Mouse (Mus musculus) kidney, postnatal 10 days (tissue): ENCODE measurements around the gene Tmprss4.

Experiments
- DNase-seq: peaks from one replicate; pipeline ENCODE4 v3.0.0; 2021; ENCODE audit warnings: mixed read lengths

Gene Tmprss4

DNA sequence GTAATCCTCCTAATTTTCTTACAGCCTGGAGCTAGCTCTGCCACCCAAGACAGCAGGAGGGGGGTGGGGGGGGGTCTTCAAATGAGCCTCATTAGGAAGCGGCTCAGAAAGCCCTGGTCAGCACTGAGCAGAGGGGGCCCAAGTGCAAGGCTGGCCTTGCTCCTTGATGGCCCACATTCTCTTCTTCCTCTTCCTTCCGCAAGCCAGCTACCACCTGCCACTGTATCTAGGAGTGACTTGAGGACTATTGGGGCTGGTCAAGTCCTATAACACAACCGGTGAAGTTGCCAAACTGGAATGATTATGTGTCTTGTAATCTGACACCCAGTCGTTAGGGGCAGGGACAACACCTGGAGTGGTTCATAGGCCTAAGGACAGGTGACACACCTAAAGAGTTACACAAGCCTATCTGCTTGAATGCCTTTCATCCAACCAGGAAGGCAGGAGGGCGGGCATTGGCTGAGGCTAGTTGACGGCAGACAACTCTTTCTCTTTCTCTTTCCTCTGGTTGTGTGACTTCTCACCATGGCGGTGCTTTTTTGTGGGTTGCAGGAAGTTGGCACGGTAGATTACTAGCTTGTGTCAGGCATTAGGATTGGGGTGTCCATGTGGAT is at the start of gene Tmprss4:
TSS of gene Tmprss4 (minus strand) at position 296 of the 614 bp plus-strand sequence.
- DNase-seq: peak; percentile 16

DNA sequence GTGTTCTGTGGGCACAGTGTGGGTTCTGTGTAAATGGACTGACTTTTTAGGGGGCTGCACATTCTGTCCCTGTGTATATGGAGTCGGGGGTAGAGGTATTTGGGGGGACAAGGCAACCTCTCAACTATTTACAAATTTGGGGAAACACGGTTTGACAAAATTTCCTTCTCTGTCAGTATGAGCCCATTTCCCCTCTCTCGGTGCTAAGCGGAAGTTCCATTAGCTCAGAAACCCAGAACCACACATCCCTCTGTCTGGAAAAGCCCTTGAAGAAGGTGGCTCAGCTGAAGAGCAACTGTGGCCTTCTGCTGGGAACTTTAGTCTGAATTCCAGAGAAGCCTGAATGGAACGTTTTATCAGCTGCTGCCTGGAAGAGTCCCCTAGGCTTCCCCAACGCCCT is 48.5 kb upstream of the Tmprss4 start:
- DNase-seq: no peak

DNA sequence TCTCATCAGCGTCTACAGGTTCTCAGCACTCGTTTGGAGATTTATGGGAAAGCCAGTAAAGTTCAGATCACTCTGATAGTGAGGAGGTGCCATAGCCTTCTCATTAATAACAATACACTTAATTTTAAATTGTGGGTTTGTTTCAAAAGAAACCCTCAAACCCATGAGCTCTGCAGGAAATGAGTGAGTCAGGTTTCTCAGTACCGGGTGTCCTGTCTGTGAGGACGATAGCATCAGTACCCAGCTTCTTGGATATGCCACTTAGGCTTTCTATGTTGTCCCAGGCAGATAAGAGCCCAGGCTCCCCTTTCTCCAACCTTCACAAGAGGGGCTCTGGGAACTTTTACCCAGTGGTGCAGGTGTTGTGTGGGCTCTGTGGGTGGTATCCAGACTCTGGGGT is 48.1 kb upstream of the Tmprss4 start:
- no peak for DNase-seq

DNA sequence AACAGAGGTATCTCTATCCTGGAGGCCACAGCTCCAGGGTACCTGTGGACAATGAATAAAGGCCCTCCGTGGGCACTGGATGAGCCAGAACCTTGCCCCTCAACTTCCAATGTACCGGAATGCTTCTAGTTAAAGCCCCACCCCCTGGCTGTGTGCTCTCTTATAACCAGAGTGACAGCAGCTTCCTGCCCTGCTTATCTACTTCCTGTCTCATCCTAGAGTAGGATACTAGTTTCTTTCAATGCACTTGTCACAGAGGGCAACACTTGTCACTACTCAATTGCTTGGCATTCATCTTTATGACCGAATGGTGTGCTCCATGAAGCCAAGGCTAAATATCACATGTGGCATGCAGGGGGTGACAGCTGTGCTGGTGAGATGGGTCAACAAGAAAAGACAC is 47.4 kb upstream of the Tmprss4 start:
- DNase-seq: no peak

DNA sequence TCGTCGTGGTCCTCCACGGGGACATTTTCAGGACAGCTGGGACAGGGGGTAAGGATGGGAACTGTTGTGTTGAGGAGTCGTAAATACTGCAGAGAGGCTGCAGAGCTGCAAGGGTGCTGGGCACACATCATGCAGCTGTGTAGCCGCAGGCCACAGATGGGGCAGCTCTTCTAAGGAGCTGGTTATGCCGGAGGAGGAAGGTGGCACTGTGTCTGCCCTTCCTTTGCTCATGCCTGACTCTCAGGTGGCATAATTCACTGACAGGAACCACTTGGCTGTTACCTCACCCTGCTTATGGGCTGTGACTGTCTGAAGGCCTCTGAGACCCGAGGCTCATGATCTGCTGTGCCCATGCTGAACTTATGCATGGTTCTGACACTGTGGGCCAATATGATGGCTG is 46.4 kb upstream of the Tmprss4 start:
- DNase-seq: no peak

DNA sequence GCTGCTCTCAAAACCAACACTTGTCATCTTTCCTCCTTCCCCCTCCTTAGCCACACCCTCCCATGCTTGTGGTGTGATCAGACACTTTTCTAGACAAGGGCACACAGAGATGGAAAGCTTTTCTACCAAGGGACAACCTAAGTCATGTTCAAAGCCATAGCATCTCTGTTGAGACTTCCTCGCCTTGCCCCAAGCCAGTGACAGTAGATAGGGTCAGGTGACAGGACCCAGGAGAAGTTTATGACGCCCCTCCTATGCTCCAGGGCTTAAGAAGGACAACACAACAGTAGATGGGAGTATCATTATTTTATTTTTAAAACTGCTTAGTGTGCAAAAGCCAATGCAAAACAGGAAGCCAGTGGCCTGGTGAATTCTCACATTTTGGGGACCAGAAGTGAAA is 43.6 kb upstream of the Tmprss4 start:
- no peak for DNase-seq

DNA sequence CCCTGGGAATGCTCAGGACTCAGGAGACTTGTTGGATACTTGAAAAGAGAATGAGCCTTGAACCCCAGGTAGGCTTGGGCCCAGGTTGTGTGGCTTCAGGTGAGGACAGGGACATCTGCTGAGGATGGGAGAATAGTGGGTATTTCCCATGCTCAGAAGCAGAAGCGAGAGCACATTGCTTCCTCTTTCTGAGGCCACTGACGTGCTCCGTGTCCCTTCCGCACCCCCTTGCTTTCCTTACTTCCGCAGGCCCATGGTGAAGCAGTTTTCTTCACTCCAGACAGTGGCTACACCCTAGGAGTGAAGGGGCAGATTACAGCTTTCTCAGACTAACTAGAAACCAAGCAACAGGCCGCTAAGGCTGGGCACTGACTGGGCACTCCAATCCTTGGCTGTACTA is 42.2 kb upstream of the Tmprss4 start:
- DNase-seq: no peak

DNA sequence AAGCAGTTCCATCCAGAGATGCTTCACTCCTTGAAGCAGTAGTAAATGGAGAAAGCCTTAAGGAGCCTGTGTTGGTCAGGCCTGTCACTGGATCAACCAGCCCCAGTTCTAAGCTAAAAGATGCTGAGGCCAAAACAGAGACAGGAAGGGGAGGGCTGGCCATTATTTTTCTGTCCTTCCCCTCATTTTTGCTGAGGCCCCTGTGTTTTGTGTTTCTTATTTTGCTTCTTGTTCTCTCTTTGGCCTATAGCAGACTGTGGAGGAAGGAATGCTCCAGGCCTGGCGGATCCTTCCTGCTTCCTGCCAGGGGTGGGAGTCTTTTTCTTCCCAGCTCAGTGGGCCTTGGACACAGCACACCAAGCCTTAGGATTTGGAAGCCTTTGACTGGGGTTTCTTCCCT is 41.5 kb upstream of the Tmprss4 start:
- no peak for DNase-seq

DNA sequence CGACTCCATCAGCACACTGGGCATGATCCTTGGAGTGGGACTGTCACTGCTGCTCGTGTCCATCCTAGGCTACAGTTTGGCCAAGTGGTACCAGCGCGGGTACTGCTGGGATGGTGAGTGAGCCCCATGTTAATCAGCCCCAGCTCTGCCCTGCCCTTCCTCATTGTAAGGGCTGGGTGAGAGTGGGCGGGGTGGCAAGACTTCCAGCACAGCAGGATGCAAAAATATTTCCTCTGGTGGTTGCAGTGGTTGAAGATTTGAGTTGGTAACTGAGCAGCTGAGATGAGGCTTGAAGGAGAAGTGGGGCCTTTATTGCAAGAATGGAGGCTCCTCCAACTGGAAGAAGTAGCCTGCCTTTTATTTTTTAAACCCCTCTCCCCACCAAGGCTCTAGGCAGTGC is 37.5 kb upstream of the Tmprss4 start:
- no peak for DNase-seq

DNA sequence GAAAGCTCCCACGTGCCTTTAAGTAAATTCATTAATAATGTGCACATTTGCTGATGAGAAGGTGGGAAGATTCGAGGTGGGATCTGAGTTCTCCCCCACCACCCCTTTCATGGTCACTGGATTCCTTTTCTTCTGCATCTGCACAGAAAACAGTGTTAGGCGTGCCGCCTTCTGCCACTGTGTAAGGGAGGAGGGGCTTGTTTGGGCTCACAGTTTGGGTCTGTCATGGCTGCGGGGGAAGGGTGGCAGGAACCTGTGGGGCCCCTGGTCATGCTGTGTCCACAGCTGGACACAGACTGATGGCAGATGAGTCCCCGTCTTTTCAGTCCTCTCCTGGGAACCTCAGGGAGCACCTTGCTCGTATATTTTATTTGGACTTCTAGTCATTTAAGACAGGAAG is 32.9 kb upstream of the Tmprss4 start:
- no peak for DNase-seq

DNA sequence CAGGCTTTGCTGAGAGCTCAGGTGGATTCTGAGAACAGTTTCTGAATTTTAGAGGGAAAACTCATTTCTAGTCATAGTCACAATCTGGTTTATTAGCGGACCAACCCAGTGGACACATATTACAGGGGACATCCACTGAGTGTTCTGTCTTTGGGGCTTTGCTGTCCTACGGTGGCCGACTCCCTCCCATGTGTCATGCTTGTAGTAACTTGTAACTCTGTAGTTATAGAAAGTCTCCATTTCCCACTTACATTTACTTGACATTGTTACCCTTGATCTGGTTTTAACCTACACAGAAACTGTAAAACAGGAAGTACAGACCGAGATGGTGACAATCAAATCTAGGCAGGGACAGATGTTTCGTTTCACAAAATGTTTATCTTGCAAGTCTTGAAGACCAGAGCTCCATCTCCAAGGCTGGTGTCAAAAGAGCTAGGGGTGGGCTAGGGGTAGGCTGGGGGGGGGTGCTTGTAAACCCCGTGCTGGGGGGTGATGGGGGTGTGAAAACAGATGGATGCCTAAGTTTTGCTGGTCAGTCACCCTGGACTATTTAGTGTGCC is 31.9 kb upstream of the Tmprss4 start:
- no peak for DNase-seq

DNA sequence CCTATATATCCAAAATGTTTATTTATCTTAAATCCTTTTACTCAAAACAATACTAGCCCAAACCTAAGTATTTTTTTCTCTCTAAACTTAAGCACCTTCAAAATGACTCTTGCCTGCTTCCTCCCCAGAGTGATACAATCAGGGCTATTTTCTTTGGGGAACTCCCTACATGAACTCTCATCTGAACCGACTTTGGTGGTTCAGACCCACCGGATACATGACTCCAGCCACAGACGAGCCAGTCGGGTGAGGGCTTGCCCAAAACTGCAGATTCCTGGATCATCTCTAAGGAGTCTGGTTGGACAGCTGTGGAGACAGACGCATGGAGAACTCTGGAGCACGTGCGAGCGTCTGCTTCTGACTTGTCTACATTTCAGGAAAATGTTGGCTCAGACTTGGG is 25.5 kb upstream of the Tmprss4 start:
- DNase-seq: no peak

DNA sequence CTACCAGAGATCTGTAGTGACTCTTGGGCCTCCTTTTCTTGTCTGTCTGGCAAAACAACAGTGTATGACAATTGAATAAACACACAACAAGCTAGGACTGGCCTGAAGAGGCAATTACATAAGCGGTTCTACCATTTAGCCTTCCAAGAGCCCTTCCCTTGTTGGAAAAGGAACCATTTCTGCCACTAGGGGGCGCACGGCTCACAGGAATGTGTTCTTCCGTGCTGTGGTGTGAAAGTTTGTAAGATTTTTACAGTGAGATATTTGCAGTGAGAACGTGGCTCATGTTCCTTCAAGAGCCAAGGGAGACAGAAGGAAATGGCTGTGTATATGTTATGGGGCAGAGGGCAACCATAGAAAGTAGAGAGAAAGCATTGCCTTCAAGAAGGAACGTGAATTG is 17.7 kb upstream of the Tmprss4 start:
- DNase-seq: peak; percentile 95

DNA sequence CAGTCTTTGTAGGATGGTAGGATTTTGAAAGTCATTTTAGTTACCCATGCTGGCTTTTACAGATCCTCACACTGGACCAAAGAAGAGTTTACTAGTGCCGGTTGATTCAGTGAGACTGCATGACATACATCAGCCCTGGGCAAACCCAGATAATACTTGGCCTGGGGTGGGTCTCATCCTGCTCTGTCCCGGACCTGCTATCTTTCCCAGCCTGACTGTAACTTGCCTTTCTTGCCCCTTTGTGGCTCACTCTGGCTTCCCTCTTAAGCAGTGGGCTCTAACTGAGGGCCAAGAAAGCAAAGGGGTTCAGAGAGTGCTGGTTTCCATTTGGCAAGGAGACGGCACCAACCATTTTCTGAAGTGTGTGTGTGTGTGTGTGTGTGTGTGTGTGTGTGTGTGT is 15.8 kb upstream of the Tmprss4 start:
- no peak for DNase-seq

DNA sequence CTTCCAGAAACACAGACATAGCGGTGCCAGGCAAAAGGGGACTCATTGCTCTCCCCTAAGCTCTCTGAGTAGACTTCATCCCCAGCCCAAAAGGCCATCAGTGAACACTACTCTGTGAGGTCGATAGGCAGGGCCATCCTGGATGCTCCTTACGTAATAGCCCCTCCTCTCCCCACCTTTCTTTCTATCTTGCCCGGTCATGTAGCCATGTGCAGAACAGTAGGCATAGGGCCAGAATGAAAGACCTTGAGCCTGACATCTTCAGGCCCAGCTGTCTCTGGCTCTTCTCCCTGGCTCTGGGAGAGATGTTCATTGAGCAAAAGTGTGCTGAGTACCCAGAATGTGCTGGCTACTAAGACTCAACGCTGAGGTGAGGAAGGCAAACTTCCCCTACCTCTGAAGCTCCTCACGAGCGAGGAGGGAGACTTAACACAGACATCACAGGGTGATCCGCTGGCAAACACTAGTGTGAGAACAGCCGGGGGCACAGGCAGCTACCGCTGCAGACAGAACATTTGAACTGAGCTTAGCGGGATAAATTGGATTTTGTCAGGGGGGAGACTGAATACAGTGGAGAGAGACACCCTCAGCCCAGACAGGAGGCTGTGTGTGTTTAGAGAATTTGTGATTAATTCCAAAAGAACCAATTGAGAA is 11.8 kb upstream of the Tmprss4 start:
- no peak for DNase-seq

DNA sequence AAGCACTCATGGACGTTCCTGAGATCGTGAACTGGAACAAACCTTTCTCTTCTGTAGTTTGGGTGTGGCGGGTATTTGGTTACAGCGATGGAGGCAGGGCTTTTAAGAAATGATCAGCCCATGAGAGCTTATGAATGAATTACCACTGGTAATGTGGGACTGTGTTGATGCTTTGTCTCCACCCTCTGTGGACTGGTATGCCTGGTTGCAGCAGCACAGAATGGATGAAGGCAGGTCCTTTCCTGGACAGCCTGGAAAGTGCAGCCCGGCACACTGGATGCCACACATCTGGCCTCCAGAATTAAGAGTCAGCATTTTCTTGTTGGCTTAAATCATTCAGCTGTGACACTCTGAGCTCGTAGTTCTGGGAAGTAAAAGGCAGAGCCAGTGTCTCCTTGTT is 8.1 kb upstream of the Tmprss4 start:
- no peak for DNase-seq

DNA sequence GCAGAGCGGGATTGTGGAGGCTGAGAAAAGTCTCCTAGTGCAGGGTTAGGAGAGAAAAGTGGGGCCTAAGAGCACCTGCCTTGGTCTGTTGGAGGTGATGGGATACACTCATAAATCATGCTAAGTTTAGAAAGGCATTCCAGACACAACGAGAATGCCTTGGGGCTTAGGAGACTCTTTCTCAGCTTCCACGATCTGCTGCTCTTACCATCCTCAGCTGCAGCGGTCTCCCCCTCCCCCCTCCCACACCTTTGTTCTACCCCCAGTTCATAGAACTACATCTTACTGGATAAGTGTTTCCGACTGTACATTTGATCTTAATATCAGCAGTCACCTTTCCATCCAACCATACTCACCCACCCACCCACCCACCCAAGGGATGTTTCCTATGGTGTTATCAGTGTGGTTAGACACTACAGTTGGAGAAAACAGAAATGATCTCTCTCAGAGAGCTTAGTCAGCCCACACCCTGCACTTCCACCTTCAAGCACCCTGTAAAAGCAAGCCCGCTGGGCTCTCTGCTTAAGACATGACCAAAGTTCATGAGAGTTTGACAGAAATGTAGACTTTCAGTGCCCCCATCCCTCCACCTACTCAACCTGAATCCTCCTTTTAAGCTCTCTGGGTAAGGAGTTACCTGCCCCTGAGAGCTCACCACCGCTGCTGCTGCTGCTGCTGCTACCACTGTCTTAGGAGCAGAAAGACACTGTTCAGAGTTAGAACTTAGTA is 3.3 kb upstream of the Tmprss4 start:
- no peak for DNase-seq

DNA sequence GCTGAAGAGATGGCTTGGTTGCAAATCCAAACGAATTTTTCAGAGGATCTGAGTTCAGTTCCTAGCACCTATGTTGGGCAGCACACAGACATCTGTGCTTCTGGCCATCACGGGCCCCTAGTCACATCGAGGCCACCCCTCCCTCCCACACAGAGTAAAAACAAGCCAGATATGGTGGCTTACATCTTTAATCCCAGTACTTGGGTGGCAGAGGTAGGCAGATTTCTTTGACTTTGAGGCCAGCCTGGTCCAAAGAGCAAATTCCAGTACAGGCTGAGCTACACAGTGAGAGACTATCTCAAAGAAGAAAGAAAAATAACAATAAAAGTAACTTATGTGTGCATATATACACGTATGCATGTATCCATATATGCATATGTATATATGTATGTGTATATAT is 2.2 kb upstream of the Tmprss4 start:
- DNase-seq: no peak

DNA sequence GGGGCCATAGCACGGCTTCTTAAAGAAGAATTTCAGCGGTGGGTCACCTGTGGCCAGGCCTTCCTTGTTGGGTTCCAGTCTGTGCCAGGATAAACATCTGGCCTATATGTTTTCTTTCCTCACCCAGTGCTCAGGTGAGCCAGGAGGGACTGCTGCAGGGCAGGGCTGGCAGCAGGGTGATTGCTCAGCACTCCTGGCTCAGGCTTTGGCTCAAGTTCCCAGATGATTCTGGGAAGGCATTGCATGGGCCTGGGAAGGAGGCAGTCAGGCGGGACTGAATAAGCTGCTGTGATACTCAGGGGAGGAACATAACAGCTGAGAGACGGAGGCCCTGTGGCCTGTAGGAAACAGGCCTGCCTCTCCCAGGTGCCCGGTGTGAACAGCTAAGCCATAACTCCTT is 1.3 kb upstream of the Tmprss4 start:
- DNase-seq: peak; percentile 41

DNA sequence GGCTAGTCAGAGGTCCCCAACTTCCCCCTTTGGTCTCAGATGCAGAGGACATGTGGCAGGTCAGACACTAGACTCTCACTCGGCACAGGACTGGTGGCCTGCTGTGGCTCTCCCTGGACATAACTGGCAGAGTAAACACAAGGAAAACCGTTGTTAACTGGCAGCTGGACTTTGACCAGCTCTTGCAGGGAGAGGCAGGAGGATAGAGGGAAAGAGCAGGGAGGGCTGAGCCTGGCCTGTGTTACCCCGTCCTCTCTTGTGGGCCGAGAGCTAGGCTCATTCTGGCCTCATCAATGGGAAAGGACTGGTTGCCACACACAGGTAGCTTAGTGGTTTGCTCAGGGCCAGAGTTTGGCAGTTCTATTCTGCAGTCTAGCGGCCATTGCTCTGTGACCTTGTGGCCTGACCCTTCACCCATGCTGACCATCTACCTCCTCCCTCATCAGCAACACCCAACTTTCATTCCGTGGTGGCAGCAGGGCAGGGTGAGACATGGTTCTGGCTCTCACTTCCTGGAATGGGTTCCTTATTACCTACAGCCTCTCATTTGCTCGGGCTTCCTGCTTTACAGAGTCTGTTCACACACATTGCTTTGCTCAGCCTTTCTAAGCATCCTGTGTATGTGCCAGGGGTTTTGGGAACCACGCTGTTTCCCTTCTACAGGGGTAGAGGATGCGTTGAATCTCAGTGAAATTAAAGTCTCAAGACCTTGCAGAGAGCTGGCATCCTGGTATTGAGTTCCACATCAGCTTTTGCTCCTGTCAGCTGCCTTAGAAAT is 1.7 kb downstream of the Tmprss4 start:
- DNase-seq: peak; percentile 50

DNA sequence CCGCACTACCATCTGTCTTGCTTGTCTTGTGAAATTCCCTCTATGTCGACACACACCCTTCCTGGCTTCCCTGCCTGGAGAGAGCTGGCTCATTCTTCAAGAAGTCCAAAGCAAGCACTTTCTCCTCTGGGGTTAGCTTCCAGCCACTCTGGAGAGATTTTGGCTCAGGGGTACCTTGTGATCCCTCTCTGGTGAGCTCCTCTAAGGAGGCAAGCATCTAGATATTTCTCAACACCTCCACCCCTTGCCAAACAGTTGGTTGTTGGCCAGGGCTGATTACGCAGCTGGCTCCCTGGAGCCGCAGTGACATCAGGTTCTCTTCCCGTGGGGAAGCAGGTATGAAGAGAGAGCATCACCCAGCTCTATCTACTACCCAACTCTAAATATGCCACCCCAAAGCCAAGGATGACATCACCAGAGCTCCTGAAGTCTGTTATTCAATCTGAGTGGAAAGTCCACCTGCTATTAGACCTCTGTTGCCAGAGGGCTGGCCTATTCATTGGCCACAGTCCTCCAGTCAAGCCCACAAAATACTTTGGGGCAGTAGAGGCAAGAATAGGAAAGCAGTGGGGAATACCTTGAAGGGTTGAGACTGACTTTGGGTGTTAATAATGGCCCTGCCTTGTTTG is 2.5 kb downstream of the Tmprss4 start:
- no peak for DNase-seq

DNA sequence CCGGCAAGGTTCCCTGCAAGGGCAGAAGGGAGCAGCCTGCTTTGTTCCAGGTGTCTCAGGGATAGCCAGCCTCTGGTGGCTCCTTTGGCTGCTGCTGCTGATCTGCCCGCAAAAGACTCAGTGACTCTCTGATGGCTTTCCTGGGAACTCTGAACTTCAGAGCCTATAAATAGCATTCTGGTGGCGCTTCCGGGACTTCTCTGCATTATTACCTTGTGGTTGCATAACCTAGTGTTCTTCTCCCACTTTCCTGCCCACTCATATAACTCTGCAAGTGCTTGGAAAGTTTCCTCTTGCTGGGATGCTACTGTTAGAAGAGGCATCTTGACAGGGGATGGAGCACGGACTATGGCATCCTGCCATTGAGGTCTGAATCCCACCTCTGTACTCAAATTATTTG is 6.3 kb downstream of the Tmprss4 start:
- no peak for DNase-seq
